Mouse (Mus musculus) forebrain, postnatal 0 days (tissue): ENCODE measurements at regions not wholly inside any gene's neighbourhood (a gene's known extent, or its start where the extent isn't known, plus 50 kb on each side); places are given as distances from the start of the nearest gene placed in this dataset.

ENCODE experiments used
- ATAC-seq: fragments of 200-750 bp; cut with Nextera tagmentation; 2 replicates; pipeline ENCODE4 v1.8.0; 2017; ENCODE audit warnings: mild to moderate bottlenecking, moderate library complexity
- DNase-seq: peaks from one replicate; pipeline ENCODE4 v3.0.0-alpha.2; 2015
- H3K27ac ChIP-seq: fragments of 300-500 bp; sonication (generic); 2 replicates; pipeline ENCODE4 v1.5.1; 2014; ENCODE audit warnings: low read depth, mild to moderate bottlenecking, antibody characterized with exemption, low read length, moderate library complexity, mixed read lengths
- H3K27me3 ChIP-seq: fragments of 300-500 bp; sonication (generic); 2 replicates; pipeline ENCODE4 v1.6.1; 2014; ENCODE audit warnings: mild to moderate bottlenecking, low read length, mixed read lengths; ENCODE audit not compliant: insufficient read depth
- H3K36me3 ChIP-seq: fragments of 300-500 bp; sonication (generic); 2 replicates; pipeline ENCODE4 v1.6.1; 2014; ENCODE audit warnings: mild to moderate bottlenecking, moderate library complexity; ENCODE audit not compliant: insufficient read depth
- H3K4me1 ChIP-seq: fragments of 300-500 bp; sonication (generic); 2 replicates; pipeline ENCODE4 v1.6.1; 2014; ENCODE audit warnings: antibody characterized with exemption; ENCODE audit not compliant: insufficient read depth
- H3K4me2 ChIP-seq: fragments of 300-500 bp; sonication (generic); 2 replicates; pipeline ENCODE4 v1.6.1; 2014; ENCODE audit warnings: low read depth, mild to moderate bottlenecking, moderate library complexity
- H3K4me3 ChIP-seq: fragments of 300-500 bp; sonication (generic); 2 replicates; pipeline ENCODE4 v1.5.1; 2014; ENCODE audit warnings: low read depth, low read length, mixed read lengths
- H3K9ac ChIP-seq: fragments of 300-500 bp; sonication (generic); 2 replicates; pipeline ENCODE4 v1.6.1; 2014; ENCODE audit warnings: mild to moderate bottlenecking
- H3K9me3 ChIP-seq: fragments of 300-500 bp; sonication (generic); 2 replicates; pipeline ENCODE4 v1.6.1; 2016; ENCODE audit warnings: low read length
- CTCF ChIP-seq: sonication (generic); IDR thresholded peaks from 2 replicates; pipeline ENCODE4 v1.5.1; 2016; ENCODE audit warnings: antibody characterized with exemption, control low read depth, low read depth
- WGBS: fragments of 180-500 bp; shearing (Covaris S2); extraction: QIAGEN DNeasy Blood & Tissue Kit; methylation state at CpG from one replicate; pipeline ENCODE4 v1.1.7; 2014; 5-methylcytosine and 5-hydroxymethylcytosine counted together

DNA sequence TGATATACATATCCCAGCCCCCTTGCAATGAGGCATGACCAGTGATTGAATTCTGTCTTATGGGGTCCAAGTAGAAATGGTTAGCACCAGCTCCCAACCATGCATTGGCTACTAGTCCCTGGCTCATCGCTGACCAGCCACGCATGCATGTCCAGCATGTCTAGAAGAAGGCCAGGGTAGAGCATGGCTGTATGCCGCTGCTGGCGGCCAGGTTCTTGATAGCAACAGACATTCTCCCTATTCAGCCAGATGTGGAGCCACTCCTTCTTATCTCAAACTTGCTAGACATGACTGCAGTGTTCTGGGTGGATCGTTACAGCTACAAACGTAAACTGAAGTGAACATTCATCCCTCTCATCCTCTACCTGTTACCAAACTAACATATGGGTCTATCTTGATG lies 188.6 kb downstream of the Xxylt1 start:
- no peak overlapping the region for H3K4me2 ChIP-seq

DNA sequence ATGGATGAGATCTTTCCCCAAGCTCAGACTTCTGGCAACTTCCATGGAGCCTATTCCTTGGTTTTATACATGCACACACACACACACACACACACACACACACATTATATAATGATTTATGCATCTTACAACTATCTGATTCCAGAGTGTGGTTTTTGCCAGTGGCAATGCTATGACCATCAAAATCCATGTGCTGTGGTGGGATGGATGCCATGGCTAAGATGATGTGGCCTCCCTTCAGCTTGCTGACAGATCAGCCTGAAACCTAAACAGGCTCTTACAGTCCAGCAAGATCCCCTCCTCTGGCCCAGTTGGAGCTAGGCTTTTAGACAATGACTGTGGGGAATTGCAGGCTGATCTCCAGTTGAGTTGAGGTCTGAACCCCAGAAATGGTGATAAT lies 187.1 kb downstream of the Xxylt1 start:
- no peaks in the 10 kb centered on the region for H3K9me3 ChIP-seq
- no peak for DNase-seq
- H3K9ac ChIP-seq = no peak overlapping the region
- H3K4me1 ChIP-seq = no peaks in the 10 kb centered on the region
- H3K4me3 ChIP-seq = no peak overlapping the region
- no peaks in the 10 kb centered on the region for H3K27me3 ChIP-seq
- TF ChIP-seq CTCF = no peak
- H3K4me2 ChIP-seq = no peak overlapping the region
- no peaks in the 10 kb centered on the region for H3K36me3 ChIP-seq
- H3K27ac ChIP-seq = no peak overlapping the region
- no peak for ATAC-seq

More for the DNA sequence above, 188.6 kb downstream of the Xxylt1 start:
- H3K9me3 ChIP-seq = no peaks in the 10 kb centered on the region
- 94% methylated on average over 6 of the region's 6 CpGs for WGBS
- no peak overlapping the region for H3K27ac ChIP-seq
- H3K4me3 ChIP-seq = no peak overlapping the region
- DNase-seq = no peak
- no peaks in the 10 kb centered on the region for H3K27me3 ChIP-seq
- no peak for TF ChIP-seq CTCF
- H3K4me1 ChIP-seq = no peaks in the 10 kb centered on the region
- no peak for ATAC-seq
- H3K36me3 ChIP-seq = no peaks in the 10 kb centered on the region
- no peak overlapping the region for H3K9ac ChIP-seq

DNA sequence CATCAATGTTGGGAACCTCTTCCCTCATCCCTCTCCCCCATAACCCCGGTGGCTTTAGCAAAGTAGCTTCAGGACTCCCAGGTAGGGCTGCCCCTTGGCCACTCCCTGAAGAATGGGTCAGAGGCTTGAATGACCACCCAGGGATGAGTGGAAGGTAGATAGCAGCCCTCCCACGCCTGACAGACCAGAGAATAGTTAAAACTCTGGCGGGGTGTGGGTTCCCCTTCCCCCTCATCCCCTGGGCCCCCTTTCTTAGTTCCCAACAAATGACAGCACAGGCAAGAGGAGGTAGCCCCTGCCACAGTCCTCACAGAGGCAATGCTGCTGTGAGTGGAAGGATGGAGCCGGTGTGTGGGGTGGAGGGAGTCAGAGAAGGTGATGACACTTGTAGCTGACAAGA lies 186.2 kb downstream of the Xxylt1 start:
- H3K27me3 ChIP-seq = no peaks in the 10 kb centered on the region
- TF ChIP-seq CTCF = no peak
- ATAC-seq (no peak), DNase-seq (no peak)
- no peak overlapping the region for H3K4me3 ChIP-seq
- H3K4me2 ChIP-seq = no peak overlapping the region
- WGBS = 85% methylated on average over 4 of the region's 4 CpGs
- no peak overlapping the region for H3K9ac ChIP-seq
- no peaks in the 10 kb centered on the region for H3K36me3 ChIP-seq
- H3K4me1 ChIP-seq = no peaks in the 10 kb centered on the region
- no peak overlapping the region for H3K27ac ChIP-seq
- no peaks in the 10 kb centered on the region for H3K9me3 ChIP-seq

DNA sequence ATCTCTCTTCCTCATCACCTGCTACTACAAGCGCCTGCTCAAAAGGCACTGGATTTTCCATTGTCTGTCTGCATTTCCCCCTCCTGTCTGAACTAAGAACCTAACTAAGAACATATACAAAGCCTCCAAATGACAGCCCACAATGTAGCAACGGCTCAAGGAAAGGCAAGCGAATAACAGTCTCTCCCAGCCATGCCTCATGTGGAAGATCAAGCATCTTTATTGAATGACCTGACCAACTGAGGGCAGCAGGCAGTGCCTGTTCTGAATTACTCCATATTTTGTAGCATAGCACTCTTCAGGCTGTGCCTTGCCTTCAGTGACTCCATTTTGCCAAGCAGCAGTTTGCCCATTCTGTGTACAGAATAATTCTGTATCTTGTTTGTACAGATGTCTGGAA lies 183.9 kb downstream of the Xxylt1 start:
- no peak for DNase-seq
- Histone ChIP-seq H3K4me3 (no peak overlapping the region), H3K27me3 (no peaks in the 10 kb centered on the region), H3K4me1 (no peaks in the 10 kb centered on the region), H3K4me2 (no peak overlapping the region), H3K9me3 (no peaks in the 10 kb centered on the region), H3K36me3 (no peaks in the 10 kb centered on the region), H3K9ac (no peak overlapping the region), H3K27ac (no peak overlapping the region)
- 87% methylated on average over 3 of the region's 3 CpGs for WGBS
- ATAC-seq = no peak
- no peak for TF ChIP-seq CTCF

- ATAC-seq = no peak
- 89% methylated on average over 2 of the region's 2 CpGs for WGBS
- DNase-seq = no peak
- no peak for TF ChIP-seq CTCF
- H3K4me3 ChIP-seq = no peak overlapping the region
- no peak overlapping the region for H3K4me2 ChIP-seq
- no peak overlapping the region for H3K9ac ChIP-seq
- H3K9me3 ChIP-seq = 0 out of 2 replicates have a peak, but pooled peaks cover 11% of the 10 kb centered on the region
- no peaks in the 10 kb centered on the region for H3K4me1 ChIP-seq
- H3K27me3 ChIP-seq = no peaks in the 10 kb centered on the region
- no peak overlapping the region for H3K27ac ChIP-seq
- no peaks in the 10 kb centered on the region for H3K36me3 ChIP-seq
These were observed 181.1 kb downstream of the Xxylt1 start for GRCm38 (mm10) chr16:30900121-30900520.

DNA sequence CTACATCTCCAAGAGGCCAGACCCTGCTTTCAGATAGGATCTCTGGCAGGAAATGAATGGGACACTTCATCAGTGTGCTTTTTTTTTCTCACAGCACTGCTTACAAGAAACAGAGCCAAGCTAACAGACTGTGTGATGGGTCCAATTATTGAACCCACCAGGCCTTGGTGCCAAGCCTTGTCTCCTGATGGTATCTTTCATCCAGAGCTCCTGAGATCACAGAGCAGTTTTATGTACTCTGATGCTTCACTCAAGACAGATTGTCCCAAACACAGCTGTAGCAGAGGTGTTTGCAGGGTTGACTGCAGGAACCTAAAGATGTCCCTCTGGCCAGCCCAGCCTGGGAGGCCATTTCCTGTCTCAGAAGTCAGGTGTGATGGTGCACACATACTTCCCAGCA lies 179.9 kb downstream of the Xxylt1 start:
- Histone ChIP-seq H3K4me1 (no peaks in the 10 kb centered on the region), H3K9me3 (0 out of 2 replicates have a peak, but pooled peaks cover 11% of the 10 kb centered on the region), H3K27me3 (no peaks in the 10 kb centered on the region), H3K36me3 (no peaks in the 10 kb centered on the region), H3K27ac (no peak overlapping the region), H3K4me3 (no peak overlapping the region), H3K9ac (no peak overlapping the region), H3K4me2 (no peak overlapping the region)
- DNase-seq (no peak), ATAC-seq (no peak)
- no peak for TF ChIP-seq CTCF
